Mouse (Mus musculus) 3134 (cell line): Measurements from ENCODE around the gene Arfip2.

Experiments used
- DNase-seq: peaks from one replicate; pipeline ENCODE4 v3.0.0-alpha.2; 2011; ENCODE audit warnings: low spot score; ENCODE audit not compliant: insufficient read length; ENCODE audit errors: extremely low read depth

Arfip2 gene

GRCm38 (mm10) chr7:105615720-105616119, 24.5 kb downstream of the Arfip2 start:
- no peak for DNase-seq

- peak; percentile 33 for DNase-seq
These were observed 25.8 kb downstream of the Arfip2 start for GRCm38 (mm10) chr7:105614400-105614799.

- no peak for DNase-seq
These were observed 28.4 kb downstream of the Arfip2 start for GRCm38 (mm10) chr7:105611767-105612166.

- DNase-seq = no peak
These were observed 31.7 kb downstream of the Arfip2 start for GRCm38 (mm10) chr7:105608467-105608866.

GRCm38 (mm10) chr7:105602860-105603623, 37.2 kb downstream of the Arfip2 start:
- no peak for DNase-seq

- DNase-seq = no peak
These were observed 50.1 kb downstream of the Arfip2 start for GRCm38 (mm10) chr7:105590097-105590496.

GRCm38 (mm10) chr7:105588325-105588912, 51.8 kb downstream of the Arfip2 start:
- DNase-seq = no peak
